Mouse (Mus musculus): ENCODE results near the gene Mybbp1a.

Gene Mybbp1a

GRCm38 (mm10) chr11:72478228-72478627, 37.1 kb downstream of the Mybbp1a start:
- no peak for DNase-seq (ENCODE audit: low read depth)

DNA sequence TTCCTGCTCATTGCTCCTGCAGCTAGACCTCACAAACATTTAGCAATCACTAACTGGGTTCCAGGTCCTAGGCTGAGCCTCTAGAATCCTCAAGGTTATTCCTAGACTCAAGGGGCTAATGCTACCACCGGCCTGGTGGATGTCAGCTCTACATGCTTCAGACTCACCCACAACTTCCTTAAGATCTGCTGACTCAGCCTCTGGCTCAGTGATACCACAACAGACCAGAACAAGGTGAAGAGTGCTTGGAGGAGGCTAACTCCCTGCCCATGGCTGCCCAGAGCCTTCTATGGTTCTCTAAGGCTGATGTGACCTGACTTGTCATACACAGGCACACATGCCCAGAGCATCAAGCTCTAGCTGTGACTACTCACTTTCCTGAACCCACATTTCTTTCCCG, 38.3 kb downstream of the Mybbp1a start:
- no peak for DNase-seq (ENCODE audit: low read depth)

GRCm38 (mm10) chr11:72481313-72481712, 40.2 kb downstream of the Mybbp1a start:
- DNase-seq (ENCODE audit: low read depth): no peak

DNA sequence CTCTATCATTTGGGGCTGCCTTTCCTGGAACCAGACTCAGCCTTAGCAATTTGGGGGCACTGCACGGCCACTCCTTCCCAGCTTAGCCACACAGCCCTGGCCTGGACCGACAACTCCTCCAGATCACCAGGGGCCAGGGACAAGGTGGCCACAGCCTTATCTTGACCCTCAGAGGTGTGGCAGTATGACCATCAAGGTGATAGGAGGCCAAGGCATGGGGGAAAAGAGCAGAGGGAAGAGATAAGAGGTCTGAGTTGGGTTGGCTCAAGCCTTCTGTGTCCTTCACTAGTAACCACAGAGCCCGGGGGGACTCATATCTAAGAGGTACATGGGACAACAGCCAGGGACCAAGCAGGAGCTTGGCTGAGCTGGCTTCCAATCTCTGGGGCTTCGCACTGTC, 40.8 kb downstream of the Mybbp1a start:
- DNase-seq (ENCODE audit: low read depth): no peak

- no peak for DNase-seq (ENCODE audit: low read depth)
Measured at GRCm38 (mm10) chr11:72484549-72484948, 43.4 kb downstream of the Mybbp1a start.

GRCm38 (mm10) chr11:72485157-72485556, 44.0 kb downstream of the Mybbp1a start:
- DNase-seq (ENCODE audit: low read depth): no peak

GRCm38 (mm10) chr11:72485960-72486359, 44.8 kb downstream of the Mybbp1a start:
- DNase-seq (ENCODE audit: low read depth): no peak

DNA sequence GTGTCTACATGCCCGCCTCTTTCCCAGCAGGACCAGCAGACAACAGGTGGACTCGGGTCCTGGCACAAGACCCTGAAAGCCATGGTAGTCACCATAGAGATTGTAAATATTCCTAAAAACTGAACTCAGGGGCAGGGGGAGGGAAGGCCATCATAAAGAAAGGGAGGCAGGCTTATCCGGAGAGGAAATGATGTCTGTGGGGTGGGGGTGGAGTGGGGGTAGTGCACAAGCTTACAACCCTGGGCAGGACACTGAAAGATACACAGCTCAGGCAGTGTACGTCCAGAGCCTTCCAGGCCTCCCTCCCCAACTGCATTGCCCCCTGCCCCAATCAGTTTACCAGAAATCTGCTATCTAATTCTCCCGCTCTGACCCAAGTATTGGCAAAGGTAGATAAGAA, 46.0 kb downstream of the Mybbp1a start:
- no peak for DNase-seq (ENCODE audit: low read depth)

DNA sequence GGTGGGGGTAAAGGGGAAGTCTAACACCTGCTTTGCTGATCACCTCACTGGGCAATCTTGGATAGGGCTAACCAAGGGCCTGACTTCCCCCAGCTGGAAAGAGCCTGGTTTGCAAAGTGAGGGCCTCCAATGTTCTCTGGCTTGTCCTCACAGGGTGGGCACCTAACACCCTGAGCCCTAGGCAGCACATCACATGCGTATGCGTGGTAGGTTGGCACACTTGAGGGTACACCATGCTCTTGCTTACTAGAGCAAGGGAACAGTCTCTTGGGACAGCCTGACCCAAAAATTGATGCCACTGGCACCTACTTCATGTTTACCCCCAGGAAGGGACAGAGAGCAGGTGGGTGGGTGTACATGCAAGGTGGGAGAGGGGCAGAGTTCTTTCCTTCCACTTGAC, 46.6 kb downstream of the Mybbp1a start:
- no peak for DNase-seq (ENCODE audit: low read depth)

- DNase-seq (ENCODE audit: low read depth): no peak
Measured at GRCm38 (mm10) chr11:72488753-72489271, 47.7 kb downstream of the Mybbp1a start.

DNA sequence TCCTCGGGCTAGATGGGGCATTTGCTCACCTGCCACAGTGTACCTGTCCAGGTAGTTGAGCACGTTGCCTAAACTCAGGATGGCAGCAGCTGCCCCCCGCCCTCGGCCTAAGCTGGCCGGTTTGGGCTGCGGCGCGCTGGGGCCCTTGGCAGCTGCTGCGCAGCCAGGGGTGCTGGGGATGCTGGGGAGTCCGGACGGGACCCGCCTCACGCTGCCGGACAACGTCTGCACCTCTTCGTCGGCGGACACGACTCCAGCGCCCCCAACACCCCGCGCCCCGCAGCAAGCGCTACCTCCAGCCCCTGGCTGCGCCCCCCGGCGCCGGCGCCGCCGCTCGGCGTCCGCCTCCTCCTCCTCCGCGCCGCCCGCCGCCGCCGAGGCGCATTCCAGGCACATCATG, 48.2 kb downstream of the Mybbp1a start:
- no peak for DNase-seq (ENCODE audit: low read depth)

GRCm38 (mm10) chr11:72489881-72490301, 48.7 kb downstream of the Mybbp1a start, which contains the start of gene Spns2:
Gene Spns2 (minus strand): TSS chr11:72489904.
- peak; percentile 47 for DNase-seq (ENCODE audit: low read depth)

- DNase-seq (ENCODE audit: low read depth): peak; percentile 14
Measured at GRCm38 (mm10) chr11:72491130-72491960, 50.2 kb downstream of the Mybbp1a start.

DNA sequence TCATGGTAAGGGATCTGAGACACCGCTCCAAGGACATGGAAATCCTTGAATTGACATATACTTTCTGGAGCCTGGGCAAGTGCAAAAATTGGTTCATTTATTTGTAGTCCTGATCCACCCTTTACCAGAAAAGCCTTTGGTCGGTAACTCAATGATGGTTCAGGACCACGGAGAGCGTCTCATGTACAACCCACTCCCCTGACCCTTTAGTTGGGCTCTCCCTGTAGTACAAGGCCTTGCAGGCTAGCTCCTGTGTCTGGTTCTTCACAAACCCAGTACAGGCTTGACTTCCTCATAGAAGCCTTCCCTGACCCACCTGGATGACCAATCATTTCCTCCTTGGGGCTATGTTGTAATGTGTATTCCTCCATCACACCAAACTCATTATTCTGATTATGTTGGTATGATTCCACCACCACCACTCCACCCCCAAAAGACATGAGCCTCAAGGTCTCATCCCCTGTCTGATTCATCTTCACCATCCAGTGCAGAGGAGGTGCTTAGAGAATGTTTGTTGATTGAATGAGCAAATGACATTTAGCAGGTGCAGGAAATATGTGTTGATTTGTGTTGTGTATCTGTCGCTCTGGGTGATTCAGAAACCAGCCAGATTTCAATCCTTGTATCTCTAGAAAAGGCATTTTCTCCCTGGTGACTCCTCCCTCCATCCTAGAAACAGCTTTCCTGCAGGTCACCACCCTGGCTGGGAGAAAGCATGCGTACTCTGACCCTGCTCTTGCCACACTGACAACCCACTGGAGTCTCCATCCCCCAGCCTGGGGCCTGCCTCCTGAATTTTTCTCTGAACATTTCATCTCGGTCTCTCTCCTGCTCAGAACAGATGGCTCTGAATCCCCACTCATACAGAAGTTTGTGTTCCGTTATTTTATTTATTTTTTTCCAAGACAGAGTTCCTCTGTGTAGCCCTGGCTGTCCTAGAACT, 53.2 kb downstream of the Mybbp1a start:
- peak; percentile 5 for DNase-seq (ENCODE audit: low read depth)

GRCm38 (mm10) chr11:72496066-72496465, 54.9 kb downstream of the Mybbp1a start:
- no peak for DNase-seq (ENCODE audit: low read depth)

DNA sequence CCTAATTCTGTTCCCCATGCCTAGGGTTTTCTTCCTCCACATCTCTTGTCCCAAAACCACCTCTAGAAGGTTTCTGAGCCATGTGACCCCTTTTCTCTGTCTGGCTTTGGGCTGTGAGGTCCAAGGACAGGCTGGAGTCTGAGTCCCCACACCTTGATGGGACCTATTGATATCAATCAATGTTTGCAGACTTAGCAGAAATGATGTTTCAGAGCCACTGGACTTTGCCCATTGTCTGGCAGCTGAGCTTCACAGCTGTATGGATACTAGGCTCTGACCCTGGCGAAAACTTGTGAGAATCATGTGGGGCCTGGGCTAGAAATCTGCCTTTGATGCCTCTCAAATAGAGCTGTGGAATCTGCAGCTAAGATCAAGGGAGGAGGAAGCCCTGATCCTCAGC, 55.6 kb downstream of the Mybbp1a start:
- DNase-seq (ENCODE audit: low read depth): no peak

- DNase-seq (ENCODE audit: low read depth): no peak
Measured at GRCm38 (mm10) chr11:72497367-72497766, 56.2 kb downstream of the Mybbp1a start.

DNA sequence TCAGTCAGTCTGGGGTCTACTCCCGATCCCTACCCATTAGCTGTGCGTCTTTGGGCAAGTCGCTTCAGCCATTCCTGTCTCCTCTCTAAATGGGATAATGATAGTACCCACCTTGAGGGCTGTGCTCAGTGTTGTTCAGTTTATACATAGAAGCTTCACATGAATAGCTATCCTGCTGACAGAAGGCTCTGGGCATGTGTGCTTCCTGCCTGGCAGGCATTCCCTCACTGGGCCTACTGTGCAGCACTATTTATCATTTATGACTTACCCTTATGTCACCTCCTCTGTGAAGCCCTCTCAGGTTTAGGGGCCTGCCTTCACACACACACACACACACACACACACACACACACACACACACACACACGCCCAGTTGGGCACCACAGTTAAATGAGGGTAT, 59.0 kb downstream of the Mybbp1a start:
- DNase-seq (ENCODE audit: low read depth): no peak
